Mouse (Mus musculus): ENCODE measurements around the gene Gm21304. TPM values are rescaled to one million over a fixed set of nuclear protein-coding genes. Genes with fewer than 3 reads are reported as not detected.
"Not testable (repeated sequence)": the region's sequence is repeated elsewhere in the genome, so short reads cannot be mapped to it uniquely, and the experiment has no call there.

The Gm21304 gene
- not detected in 2 replicates for polyA plus RNA-seq (2015; fragmentation: Nextera tagmentation; extraction: Ambion mirVana)

DNA sequence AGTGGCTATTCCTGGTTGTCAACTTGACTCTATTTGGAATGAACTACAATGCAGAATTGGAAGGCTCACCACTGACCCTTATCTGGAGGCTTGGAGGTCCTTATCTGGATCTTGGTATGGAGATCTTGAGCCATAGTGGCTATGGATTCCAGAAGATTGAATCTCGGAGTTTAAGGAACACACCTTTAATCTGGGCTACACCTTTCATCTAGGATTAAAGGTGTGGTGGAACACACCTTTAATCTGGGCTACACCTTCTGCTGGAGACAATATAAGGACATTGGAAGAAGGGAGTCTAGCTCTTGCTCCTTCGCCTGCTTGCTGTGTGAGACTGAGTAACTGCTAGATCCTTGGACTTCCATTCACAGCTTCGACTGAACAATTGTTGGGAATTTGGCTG lies at the start of gene Gm21304:
Gene Gm21304, plus strand, starts transcription at position 301 of the 400 bp plus-strand sequence.
- not testable (repeated sequence) for H3K9ac ChIP-seq (replicated peaks); ATAC-seq (ENCODE audit: low FRiP score); H3K4me2 ChIP-seq; H3K27me3 ChIP-seq (replicated peaks); H3K4me1 ChIP-seq; H3K9me3 ChIP-seq (replicated peaks); H3K4me3 ChIP-seq (replicated peaks); H3K27ac ChIP-seq (replicated peaks); H3K36me3 ChIP-seq
- no CpG with 5 or more reads among the region's 3 CpGs for WGBS

DNA sequence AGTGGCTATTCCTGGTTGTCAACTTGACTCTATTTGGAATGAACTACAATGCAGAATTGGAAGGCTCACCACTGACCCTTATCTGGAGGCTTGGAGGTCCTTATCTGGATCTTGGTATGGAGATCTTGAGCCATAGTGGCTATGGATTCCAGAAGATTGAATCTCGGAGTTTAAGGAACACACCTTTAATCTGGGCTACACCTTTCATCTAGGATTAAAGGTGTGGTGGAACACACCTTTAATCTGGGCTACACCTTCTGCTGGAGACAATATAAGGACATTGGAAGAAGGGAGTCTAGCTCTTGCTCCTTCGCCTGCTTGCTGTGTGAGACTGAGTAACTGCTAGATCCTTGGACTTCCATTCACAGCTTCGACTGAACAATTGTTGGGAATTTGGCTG lies 25.6 kb upstream of the Gm21304 start, which contains the start of gene Gm21293:
Gene Gm21293, plus strand, starts transcription at position 301 of the 400 bp plus-strand sequence.
- not testable (repeated sequence) for H3K27ac ChIP-seq (replicated peaks); H3K4me3 ChIP-seq (replicated peaks); H3K36me3 ChIP-seq; H3K9me3 ChIP-seq (replicated peaks); H3K4me1 ChIP-seq; H3K27me3 ChIP-seq (replicated peaks); ATAC-seq (ENCODE audit: low FRiP score); H3K4me2 ChIP-seq; H3K9ac ChIP-seq (replicated peaks)
- no CpG with 5 or more reads among the region's 3 CpGs for WGBS

DNA sequence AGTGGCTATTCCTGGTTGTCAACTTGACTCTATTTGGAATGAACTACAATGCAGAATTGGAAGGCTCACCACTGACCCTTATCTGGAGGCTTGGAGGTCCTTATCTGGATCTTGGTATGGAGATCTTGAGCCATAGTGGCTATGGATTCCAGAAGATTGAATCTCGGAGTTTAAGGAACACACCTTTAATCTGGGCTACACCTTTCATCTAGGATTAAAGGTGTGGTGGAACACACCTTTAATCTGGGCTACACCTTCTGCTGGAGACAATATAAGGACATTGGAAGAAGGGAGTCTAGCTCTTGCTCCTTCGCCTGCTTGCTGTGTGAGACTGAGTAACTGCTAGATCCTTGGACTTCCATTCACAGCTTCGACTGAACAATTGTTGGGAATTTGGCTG lies 17.1 kb upstream of the Gm21304 start, which contains the start of gene Gm6763:
Gene Gm6763, plus strand, starts transcription at position 301 of the 400 bp plus-strand sequence.
- not testable (repeated sequence) for H3K4me1 ChIP-seq
- no CpG with 5 or more reads among the region's 3 CpGs for WGBS

DNA sequence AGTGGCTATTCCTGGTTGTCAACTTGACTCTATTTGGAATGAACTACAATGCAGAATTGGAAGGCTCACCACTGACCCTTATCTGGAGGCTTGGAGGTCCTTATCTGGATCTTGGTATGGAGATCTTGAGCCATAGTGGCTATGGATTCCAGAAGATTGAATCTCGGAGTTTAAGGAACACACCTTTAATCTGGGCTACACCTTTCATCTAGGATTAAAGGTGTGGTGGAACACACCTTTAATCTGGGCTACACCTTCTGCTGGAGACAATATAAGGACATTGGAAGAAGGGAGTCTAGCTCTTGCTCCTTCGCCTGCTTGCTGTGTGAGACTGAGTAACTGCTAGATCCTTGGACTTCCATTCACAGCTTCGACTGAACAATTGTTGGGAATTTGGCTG lies 8.6 kb upstream of the Gm21304 start, which contains the start of gene Gm8764:
Gene Gm8764, plus strand, starts transcription at position 301 of the 400 bp plus-strand sequence.
- not testable (repeated sequence) for H3K27me3 ChIP-seq (replicated peaks); H3K4me1 ChIP-seq; H3K4me3 ChIP-seq (replicated peaks); ATAC-seq (ENCODE audit: low FRiP score); H3K27ac ChIP-seq (replicated peaks); H3K4me2 ChIP-seq; H3K9ac ChIP-seq (replicated peaks); H3K36me3 ChIP-seq; H3K9me3 ChIP-seq (replicated peaks)
- no CpG with 5 or more reads among the region's 3 CpGs for WGBS

More for the DNA sequence above, 17.1 kb upstream of the Gm21304 start, which contains the start of gene Gm6763:
- not testable (repeated sequence) for H3K9me3 ChIP-seq (replicated peaks); H3K4me3 ChIP-seq (replicated peaks); H3K9ac ChIP-seq (replicated peaks); H3K36me3 ChIP-seq; H3K27me3 ChIP-seq (replicated peaks); H3K27ac ChIP-seq (replicated peaks); H3K4me2 ChIP-seq; ATAC-seq (ENCODE audit: low FRiP score)

DNA sequence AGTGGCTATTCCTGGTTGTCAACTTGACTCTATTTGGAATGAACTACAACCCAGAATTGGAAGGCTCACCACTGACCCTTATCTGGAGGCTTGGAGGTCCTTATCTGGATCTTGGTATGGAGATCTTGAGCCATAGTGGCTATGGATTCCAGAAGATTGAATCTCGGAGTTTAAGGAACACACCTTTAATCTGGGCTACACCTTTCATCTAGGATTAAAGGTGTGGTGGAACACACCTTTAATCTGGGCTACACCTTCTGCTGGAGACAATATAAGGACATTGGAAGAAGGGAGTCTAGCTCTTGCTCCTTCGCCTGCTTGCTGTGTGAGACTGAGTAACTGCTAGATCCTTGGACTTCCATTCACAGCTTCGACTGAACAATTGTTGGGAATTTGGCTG lies 8.4 kb downstream of the Gm21304 start, which contains the start of gene Gm21312:
Gene Gm21312, plus strand, starts transcription at position 301 of the 400 bp plus-strand sequence.
- not testable (repeated sequence) for H3K4me2 ChIP-seq; ATAC-seq (ENCODE audit: low FRiP score); H3K36me3 ChIP-seq; H3K4me1 ChIP-seq; H3K4me3 ChIP-seq (replicated peaks); H3K27me3 ChIP-seq (replicated peaks); H3K27ac ChIP-seq (replicated peaks); H3K9me3 ChIP-seq (replicated peaks); H3K9ac ChIP-seq (replicated peaks)
- WGBS = no CpG with 5 or more reads among the region's 3 CpGs

DNA sequence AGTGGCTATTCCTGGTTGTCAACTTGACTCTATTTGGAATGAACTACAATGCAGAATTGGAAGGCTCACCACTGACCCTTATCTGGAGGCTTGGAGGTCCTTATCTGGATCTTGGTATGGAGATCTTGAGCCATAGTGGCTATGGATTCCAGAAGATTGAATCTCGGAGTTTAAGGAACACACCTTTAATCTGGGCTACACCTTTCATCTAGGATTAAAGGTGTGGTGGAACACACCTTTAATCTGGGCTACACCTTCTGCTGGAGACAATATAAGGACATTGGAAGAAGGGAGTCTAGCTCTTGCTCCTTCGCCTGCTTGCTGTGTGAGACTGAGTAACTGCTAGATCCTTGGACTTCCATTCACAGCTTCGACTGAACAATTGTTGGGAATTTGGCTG lies 16.9 kb downstream of the Gm21304 start, which contains the start of gene Gm20765:
Gene Gm20765, plus strand, starts transcription at position 301 of the 400 bp plus-strand sequence.
- not testable (repeated sequence) for H3K4me2 ChIP-seq; H3K9me3 ChIP-seq (replicated peaks); H3K4me1 ChIP-seq; ATAC-seq (ENCODE audit: low FRiP score); H3K4me3 ChIP-seq (replicated peaks); H3K36me3 ChIP-seq; H3K27ac ChIP-seq (replicated peaks); H3K9ac ChIP-seq (replicated peaks); H3K27me3 ChIP-seq (replicated peaks)
- WGBS = no CpG with 5 or more reads among the region's 3 CpGs

DNA sequence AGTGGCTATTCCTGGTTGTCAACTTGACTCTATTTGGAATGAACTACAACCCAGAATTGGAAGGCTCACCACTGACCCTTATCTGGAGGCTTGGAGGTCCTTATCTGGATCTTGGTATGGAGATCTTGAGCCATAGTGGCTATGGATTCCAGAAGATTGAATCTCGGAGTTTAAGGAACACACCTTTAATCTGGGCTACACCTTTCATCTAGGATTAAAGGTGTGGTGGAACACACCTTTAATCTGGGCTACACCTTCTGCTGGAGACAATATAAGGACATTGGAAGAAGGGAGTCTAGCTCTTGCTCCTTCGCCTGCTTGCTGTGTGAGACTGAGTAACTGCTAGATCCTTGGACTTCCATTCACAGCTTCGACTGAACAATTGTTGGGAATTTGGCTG lies 25.4 kb downstream of the Gm21304 start, which contains the start of gene Gm4340:
Gene Gm4340, plus strand, starts transcription at position 301 of the 400 bp plus-strand sequence.
- not testable (repeated sequence) for H3K9ac ChIP-seq (replicated peaks); ATAC-seq (ENCODE audit: low FRiP score); H3K9me3 ChIP-seq (replicated peaks); H3K27me3 ChIP-seq (replicated peaks); H3K4me1 ChIP-seq; H3K36me3 ChIP-seq; H3K4me3 ChIP-seq (replicated peaks); H3K27ac ChIP-seq (replicated peaks); H3K4me2 ChIP-seq
- WGBS = no CpG with 5 or more reads among the region's 3 CpGs

DNA sequence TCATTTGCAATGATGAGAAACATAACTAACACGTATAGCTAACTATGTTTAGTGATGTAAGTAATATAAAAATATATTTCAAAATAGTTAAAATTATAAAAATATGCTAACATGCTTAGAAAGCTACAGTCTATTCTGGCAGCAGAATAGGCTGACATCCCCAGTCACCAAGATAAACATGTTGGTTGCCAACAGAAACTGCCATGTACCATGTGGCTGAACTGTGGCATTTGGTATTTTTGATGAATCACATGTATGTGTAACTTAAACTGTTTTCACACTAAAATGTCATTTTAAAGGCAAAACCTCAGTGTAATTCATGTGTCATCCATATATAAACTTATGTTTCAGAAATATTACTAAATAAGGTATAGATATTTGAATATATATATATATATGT lies 41.3 kb downstream of the Gm21304 start:
- Histone ChIP-seq H3K4me2 (no peak overlapping the region), H3K27me3 (replicated peaks) (no peaks in the 10 kb centered on the region), H3K9me3 (replicated peaks) (no peaks in the 10 kb centered on the region), H3K4me3 (replicated peaks) (no peak overlapping the region), H3K36me3 (no peaks in the 10 kb centered on the region), H3K27ac (replicated peaks) (no peak overlapping the region), H3K9ac (replicated peaks) (no peak overlapping the region), H3K4me1 (no peaks in the 10 kb centered on the region)
- 87% methylated on average over 1 of the region's 1 CpGs for WGBS
- ATAC-seq (ENCODE audit: low FRiP score) = no peak

DNA sequence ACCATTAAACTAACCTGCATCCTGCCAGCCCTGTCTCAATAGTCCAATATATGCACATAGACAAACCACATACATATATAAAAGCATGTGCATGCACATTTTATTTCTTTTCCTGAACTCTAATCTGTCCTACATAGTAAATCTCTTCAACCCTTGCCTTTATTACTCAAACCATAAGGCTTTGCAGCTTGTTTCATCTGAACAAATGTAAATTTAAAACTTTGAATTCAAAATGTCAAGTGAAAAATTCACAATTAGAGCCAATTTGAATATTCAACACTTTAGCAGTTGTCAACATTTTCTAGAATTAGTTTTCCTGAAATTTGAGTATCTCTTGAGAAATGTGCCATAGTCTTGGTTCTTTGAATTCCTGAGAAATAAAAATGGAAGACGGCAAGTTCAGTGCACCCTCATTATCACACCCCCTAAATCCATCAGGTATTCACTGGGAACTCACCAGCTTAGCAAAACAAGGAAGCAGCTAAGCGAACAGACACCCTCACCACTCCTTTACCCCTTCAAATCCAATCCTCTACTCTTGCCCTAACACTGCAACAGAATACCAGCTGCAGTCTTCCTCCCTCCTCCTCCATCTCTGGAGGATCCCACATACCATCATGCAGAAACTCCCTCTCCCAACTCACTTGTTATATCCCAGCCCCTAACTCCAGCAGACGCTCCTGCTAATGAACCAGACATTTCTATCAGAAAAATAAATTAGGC lies 42.1 kb downstream of the Gm21304 start:
- H3K4me1 ChIP-seq = no peaks in the 10 kb centered on the region
- H3K4me2 ChIP-seq = no peak overlapping the region
- H3K27me3 ChIP-seq (replicated peaks) = no peaks in the 10 kb centered on the region
- no peak overlapping the region for H3K27ac ChIP-seq (replicated peaks)
- no peak overlapping the region for H3K9ac ChIP-seq (replicated peaks)
- WGBS = 80% methylated on average over 3 of the region's 3 CpGs
- H3K4me3 ChIP-seq (replicated peaks) = no peak overlapping the region
- ATAC-seq (ENCODE audit: low FRiP score) = no peak
- no peaks in the 10 kb centered on the region for H3K9me3 ChIP-seq (replicated peaks)
- H3K36me3 ChIP-seq = no peaks in the 10 kb centered on the region

DNA sequence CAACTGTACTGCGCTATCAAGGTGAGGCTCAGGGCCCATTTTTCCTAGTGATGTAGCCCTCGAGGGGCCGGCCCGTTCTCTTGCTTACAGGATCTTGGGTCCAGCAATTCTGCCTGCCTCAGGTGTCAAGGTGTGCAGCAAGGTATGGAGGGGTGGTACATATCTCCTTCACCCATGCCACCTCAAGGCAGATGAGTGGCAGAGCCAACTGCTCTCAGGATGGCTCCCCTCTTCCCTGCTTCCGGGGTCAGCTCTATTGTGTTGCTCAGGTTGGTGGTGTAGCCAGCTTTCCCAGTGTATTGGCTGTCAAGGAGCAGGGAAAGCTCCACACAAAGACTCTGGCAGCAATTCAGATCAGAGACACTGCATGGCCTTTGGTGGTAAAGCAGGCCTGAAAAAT lies 46.2 kb downstream of the Gm21304 start:
- 86% methylated on average over 5 of the region's 5 CpGs for WGBS
- no peaks in the 10 kb centered on the region for H3K36me3 ChIP-seq
- H3K4me3 ChIP-seq (replicated peaks) = no peak overlapping the region
- ATAC-seq (ENCODE audit: low FRiP score) = no peak
- H3K9me3 ChIP-seq (replicated peaks) = no peaks in the 10 kb centered on the region
- H3K27ac ChIP-seq (replicated peaks) = no peak overlapping the region
- no peak overlapping the region for H3K9ac ChIP-seq (replicated peaks)
- no peak overlapping the region for H3K4me2 ChIP-seq
- no peaks in the 10 kb centered on the region for H3K27me3 ChIP-seq (replicated peaks)
- no peaks in the 10 kb centered on the region for H3K4me1 ChIP-seq

Data from neural tube, embryonic 15.5 days (tissue).